Mouse (Mus musculus) forebrain, embryonic 14.5 days (tissue): ENCODE measurements at regions not wholly inside any gene's neighbourhood (a gene's known extent, or its start where the extent isn't known, plus 50 kb on each side); places are given as distances from the start of the nearest gene placed in this dataset.

Experiments used
- ATAC-seq: fragments of 200-750 bp; cut with Nextera tagmentation; 2 replicates; pipeline ENCODE4 v1.8.0; 2017; ENCODE audit warnings: mild to moderate bottlenecking, moderate library complexity
- DNase-seq: peaks from one replicate; pipeline ENCODE4 v3.0.0-alpha.2; 2015; ENCODE audit warnings: low spot score
- H3K27ac ChIP-seq: fragments of 300-500 bp; sonication (generic); 2 replicates; pipeline ENCODE4 v1.5.1; 2014; ENCODE audit warnings: low read depth, mild to moderate bottlenecking, control low read depth, low read length, moderate library complexity
- H3K27me3 ChIP-seq: fragments of 300-500 bp; sonication (generic); replicated peaks from 2 replicates; pipeline ENCODE4 v1.6.1; 2014; ENCODE audit warnings: low read length, control low read depth, mixed read lengths; ENCODE audit not compliant: control insufficient read depth, insufficient read depth
- H3K36me3 ChIP-seq: fragments of 300-500 bp; sonication (generic); 2 replicates; pipeline ENCODE4 v1.6.1; 2014; ENCODE audit warnings: low read length, control low read depth; ENCODE audit not compliant: control insufficient read depth, insufficient read depth
- H3K4me1 ChIP-seq: fragments of 300-500 bp; sonication (generic); 2 replicates; pipeline ENCODE4 v1.6.1; 2014; ENCODE audit warnings: antibody characterized with exemption, low read length, control low read depth; ENCODE audit not compliant: control insufficient read depth, insufficient read depth
- H3K4me2 ChIP-seq: fragments of 300-500 bp; sonication (generic); 2 replicates; pipeline ENCODE4 v1.6.1; 2014; ENCODE audit warnings: mild to moderate bottlenecking, control low read depth, low read length
- H3K4me3 ChIP-seq: fragments of 300-500 bp; sonication (generic); 2 replicates; pipeline ENCODE4 v1.5.1; 2014; ENCODE audit warnings: low read depth, low read length, control low read depth
- H3K9ac ChIP-seq: fragments of 300-500 bp; sonication (generic); 2 replicates; pipeline ENCODE4 v1.6.1; 2014; ENCODE audit warnings: mild to moderate bottlenecking, low read length, control low read depth, moderate library complexity
- H3K9me3 ChIP-seq: fragments of 300-500 bp; sonication (generic); replicated peaks from 2 replicates; pipeline ENCODE4 v1.6.1; 2016; ENCODE audit warnings: low read length, control low read depth, mixed read lengths; ENCODE audit not compliant: control insufficient read depth
- WGBS: fragments of 180-500 bp; shearing (Covaris S2); extraction: QIAGEN DNeasy Blood & Tissue Kit; methylation state at CpG from one replicate; pipeline ENCODE4 v1.1.7; 2014; 5-methylcytosine and 5-hydroxymethylcytosine counted together

DNA sequence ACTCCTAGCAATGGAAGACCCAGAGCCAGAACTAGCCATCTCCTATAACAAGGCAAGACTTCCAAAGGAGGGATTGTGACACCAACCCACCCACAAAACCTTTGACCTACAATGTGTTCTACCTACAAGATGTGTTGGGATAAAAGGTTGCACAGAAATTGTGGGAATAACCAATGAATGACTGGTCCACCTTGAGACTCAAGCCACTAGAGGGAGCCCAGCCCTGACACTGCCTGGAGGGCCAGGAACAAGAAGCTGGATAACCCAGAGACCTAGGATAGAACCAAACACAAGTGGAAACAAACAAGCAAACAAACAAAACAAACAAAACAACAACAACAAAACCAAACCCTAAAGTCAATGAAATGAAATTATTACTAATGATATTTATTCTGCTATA, 288.8 kb downstream of the Dchs2 start:
- DNase-seq = peak; percentile 15
- H3K36me3 ChIP-seq = no peaks in the 10 kb centered on the region
- H3K4me2 ChIP-seq = no peak overlapping the region
- H3K4me1 ChIP-seq = no peaks in the 10 kb centered on the region
- H3K27me3 ChIP-seq = no peaks in the 10 kb centered on the region
- H3K9me3 ChIP-seq = no peaks in the 10 kb centered on the region
- no peak overlapping the region for H3K4me3 ChIP-seq
- no peak overlapping the region for H3K27ac ChIP-seq
- no peak overlapping the region for H3K9ac ChIP-seq
- ATAC-seq = no peak

GRCm38 (mm10) chr3:83424267-83424666, 296.5 kb downstream of the Dchs2 start:
- Histone ChIP-seq H3K36me3 (no peaks in the 10 kb centered on the region), H3K4me3 (no peak overlapping the region), H3K4me1 (no peaks in the 10 kb centered on the region), H3K9me3 (no peaks in the 10 kb centered on the region), H3K4me2 (no peak overlapping the region), H3K27me3 (no peaks in the 10 kb centered on the region), H3K27ac (no peak overlapping the region), H3K9ac (no peak overlapping the region)
- no peak for ATAC-seq
- DNase-seq = no peak
- WGBS = 72% methylated on average over 7 of the region's 7 CpGs

- Histone ChIP-seq H3K4me1 (no peaks in the 10 kb centered on the region), H3K9me3 (no peaks in the 10 kb centered on the region), H3K4me2 (no peak overlapping the region), H3K36me3 (no peaks in the 10 kb centered on the region), H3K9ac (no peak overlapping the region), H3K27ac (no peak overlapping the region), H3K27me3 (no peaks in the 10 kb centered on the region), H3K4me3 (no peak overlapping the region)
- ATAC-seq (peak; percentile 90), DNase-seq (peak; percentile 69)
- WGBS = 74% methylated on average over 3 of the region's 3 CpGs
Measured at GRCm38 (mm10) chr3:83429376-83429775, 301.6 kb downstream of the Dchs2 start.

DNA sequence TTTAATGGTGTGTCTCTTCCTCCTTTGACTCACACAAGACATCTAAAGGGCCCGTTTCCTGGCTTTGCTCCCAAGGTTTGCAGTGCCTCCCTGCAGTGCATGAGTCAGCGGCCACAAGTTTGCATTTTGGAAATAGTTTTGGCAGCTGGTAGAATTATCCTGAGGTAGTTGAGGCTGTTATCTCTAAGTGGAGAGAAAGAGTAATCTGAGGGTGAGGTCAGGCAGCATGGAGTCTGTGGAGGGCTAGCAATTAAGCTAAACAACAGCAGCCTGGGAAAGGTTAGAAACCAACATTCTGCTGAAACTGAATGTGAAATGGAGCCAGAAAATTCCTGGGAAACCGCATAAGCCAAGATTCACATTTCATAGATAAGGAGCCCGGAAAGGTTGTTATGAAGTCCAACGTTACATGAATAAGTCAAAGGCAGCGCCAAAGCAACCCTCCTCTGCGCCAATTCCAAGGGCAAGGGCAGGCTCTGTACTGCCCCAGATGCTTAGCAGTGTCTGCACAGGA, 318.5 kb downstream of the Dchs2 start:
- no peaks in the 10 kb centered on the region for H3K36me3 ChIP-seq
- 91% methylated on average over 7 of the region's 7 CpGs for WGBS
- no peak for DNase-seq
- no peak overlapping the region for H3K4me3 ChIP-seq
- ATAC-seq = no peak
- no peak overlapping the region for H3K27ac ChIP-seq
- H3K4me1 ChIP-seq = no peaks in the 10 kb centered on the region
- no peaks in the 10 kb centered on the region for H3K27me3 ChIP-seq
- no peaks in the 10 kb centered on the region for H3K9me3 ChIP-seq
- no peak overlapping the region for H3K9ac ChIP-seq
- H3K4me2 ChIP-seq = no peak overlapping the region

DNA sequence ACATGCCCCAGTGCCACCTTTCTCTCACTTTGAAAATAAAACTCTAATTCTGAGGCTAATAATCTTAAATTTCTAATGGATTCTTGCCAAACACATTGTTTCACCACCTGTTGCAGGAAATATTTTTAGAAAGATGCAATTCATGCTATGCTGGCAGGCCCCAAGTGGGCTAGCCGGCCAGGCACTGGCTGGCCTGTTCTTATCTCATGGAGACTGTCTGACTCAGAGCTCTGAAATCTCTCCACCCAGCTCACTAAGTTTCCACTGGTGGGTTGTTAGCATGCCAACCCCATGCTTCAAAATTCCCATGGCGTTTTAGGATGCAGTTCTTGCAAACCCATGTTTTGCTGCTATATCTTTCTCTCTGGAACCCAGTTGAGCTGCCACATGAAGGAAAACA, 315.5 kb upstream of the Sfrp2 start:
- no peak overlapping the region for H3K4me2 ChIP-seq
- H3K4me3 ChIP-seq = no peak overlapping the region
- no peaks in the 10 kb centered on the region for H3K4me1 ChIP-seq
- ATAC-seq = no peak
- no peak for DNase-seq
- H3K9ac ChIP-seq = no peak overlapping the region
- H3K27ac ChIP-seq = no peak overlapping the region
- 85% methylated on average over 2 of the region's 2 CpGs for WGBS
- H3K36me3 ChIP-seq = no peaks in the 10 kb centered on the region
- no peaks in the 10 kb centered on the region for H3K9me3 ChIP-seq
- no peaks in the 10 kb centered on the region for H3K27me3 ChIP-seq

DNA sequence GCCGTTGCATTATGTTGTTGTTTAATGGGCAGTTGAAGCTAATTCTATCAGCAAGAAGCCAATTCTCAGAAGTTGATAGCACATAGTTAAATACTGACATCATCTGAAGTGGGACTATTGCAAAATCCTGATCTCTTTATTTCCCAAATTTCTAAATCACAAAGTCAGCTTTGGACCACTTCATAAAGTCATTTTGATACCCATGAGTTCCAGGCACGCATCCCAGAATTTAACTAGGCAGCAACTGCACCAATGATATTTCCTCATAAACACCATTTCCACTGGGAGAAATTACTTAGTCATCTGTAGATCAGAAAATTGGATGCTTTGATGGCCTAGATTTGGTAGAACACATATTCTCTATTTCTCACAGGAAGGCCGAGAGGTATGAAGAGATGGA, 314.8 kb upstream of the Sfrp2 start:
- no peak overlapping the region for H3K4me2 ChIP-seq
- ATAC-seq (no peak), DNase-seq (no peak)
- WGBS = 92% methylated on average over 3 of the region's 3 CpGs
- no peaks in the 10 kb centered on the region for H3K27me3 ChIP-seq
- no peaks in the 10 kb centered on the region for H3K9me3 ChIP-seq
- H3K36me3 ChIP-seq = no peaks in the 10 kb centered on the region
- no peak overlapping the region for H3K4me3 ChIP-seq
- no peaks in the 10 kb centered on the region for H3K4me1 ChIP-seq
- no peak overlapping the region for H3K9ac ChIP-seq
- no peak overlapping the region for H3K27ac ChIP-seq

DNA sequence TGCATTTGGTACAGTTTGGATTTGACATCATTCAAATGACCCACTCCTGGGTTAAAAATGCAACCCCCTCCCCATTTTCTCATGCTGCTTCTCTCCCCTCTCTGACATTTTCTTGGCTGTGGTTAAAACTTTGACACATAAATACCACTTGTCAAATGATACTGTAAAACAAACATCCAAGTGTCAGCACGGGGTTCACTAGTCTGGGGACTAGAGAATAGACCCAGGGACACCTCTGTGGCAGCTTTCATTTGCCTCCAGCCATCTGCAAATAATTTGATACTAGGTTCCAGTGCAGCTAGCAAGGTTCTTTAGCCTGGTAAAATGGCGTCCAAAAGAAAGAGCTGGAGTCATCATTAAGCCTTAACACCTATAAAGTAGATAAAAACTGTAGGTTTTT, 312.7 kb upstream of the Sfrp2 start:
- ATAC-seq = peak; percentile 42; the same call in 1 of the 2 replicates
- H3K36me3 ChIP-seq = no peaks in the 10 kb centered on the region
- H3K9ac ChIP-seq = no peak overlapping the region
- no peak overlapping the region for H3K4me2 ChIP-seq
- 43% methylated on average over 2 of the region's 2 CpGs for WGBS
- peak; percentile 37 for DNase-seq
- no peaks in the 10 kb centered on the region for H3K9me3 ChIP-seq
- no peak overlapping the region for H3K4me3 ChIP-seq
- H3K27ac ChIP-seq = no peak overlapping the region
- H3K27me3 ChIP-seq = no peaks in the 10 kb centered on the region
- no peaks in the 10 kb centered on the region for H3K4me1 ChIP-seq

DNA sequence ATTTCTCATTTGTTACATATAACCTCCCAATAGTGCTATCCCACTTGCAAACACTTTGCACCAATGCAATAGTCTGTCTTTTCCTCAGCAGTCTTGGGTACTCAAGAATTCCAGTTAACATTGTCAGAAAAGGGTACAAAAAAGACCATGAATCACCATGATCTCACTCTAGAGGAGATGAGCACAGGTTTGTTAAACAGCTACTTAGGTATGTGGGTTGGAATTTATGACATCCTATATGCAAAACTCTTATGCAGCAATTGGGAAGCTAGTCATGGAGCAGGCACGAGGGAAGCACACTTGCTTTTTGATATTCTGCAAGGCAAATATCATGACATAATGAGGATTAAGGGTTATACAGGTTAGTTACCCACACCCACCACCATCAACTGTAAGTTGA, 307.7 kb upstream of the Sfrp2 start:
- Histone ChIP-seq H3K36me3 (no peaks in the 10 kb centered on the region), H3K9ac (no peak overlapping the region), H3K4me2 (no peak overlapping the region), H3K4me3 (no peak overlapping the region), H3K27me3 (no peaks in the 10 kb centered on the region), H3K9me3 (no peaks in the 10 kb centered on the region), H3K4me1 (no peaks in the 10 kb centered on the region), H3K27ac (no peak overlapping the region)
- DNase-seq (no peak), ATAC-seq (no peak)
- WGBS = 87% methylated on average over 1 of the region's 1 CpGs

- H3K9me3 ChIP-seq = no peaks in the 10 kb centered on the region
- H3K27me3 ChIP-seq = no peaks in the 10 kb centered on the region
- no peak overlapping the region for H3K4me2 ChIP-seq
- DNase-seq (no peak), ATAC-seq (no peak)
- WGBS = 92% methylated on average over 3 of the region's 3 CpGs
- H3K9ac ChIP-seq = no peak overlapping the region
- no peaks in the 10 kb centered on the region for H3K36me3 ChIP-seq
- H3K27ac ChIP-seq = no peak overlapping the region
- H3K4me3 ChIP-seq = no peak overlapping the region
- H3K4me1 ChIP-seq = no peaks in the 10 kb centered on the region
Measured at GRCm38 (mm10) chr3:83479251-83479650, 286.9 kb upstream of the Sfrp2 start.
